Mouse (Mus musculus) heart, embryonic 16.5 days (tissue): ENCODE measurements around the gene Bnip3. TPM values are rescaled to one million over a fixed set of nuclear protein-coding genes. Genes with fewer than 3 reads are reported as not detected.

Experiments
- ATAC-seq: fragments of 200-750 bp; cut with Nextera tagmentation; replicated peaks from 2 replicates; pipeline ENCODE4 v1.8.0; 2017; ENCODE audit warnings: moderate number of reproducible peaks; ENCODE audit not compliant: insufficient read depth, low FRiP score; ENCODE audit errors: extremely low read depth
- H3K27ac ChIP-seq: fragments of 300-500 bp; sonication (generic); 2 replicates; pipeline ENCODE4 v1.5.1; 2014; ENCODE audit warnings: mild to moderate bottlenecking, low read length, control low read depth, moderate library complexity
- H3K27me3 ChIP-seq: fragments of 300-500 bp; sonication (generic); 2 replicates; pipeline ENCODE4 v1.6.1; 2014; ENCODE audit warnings: low read length, mixed read lengths; ENCODE audit not compliant: control insufficient read depth, insufficient read depth
- H3K36me3 ChIP-seq: fragments of 300-500 bp; sonication (generic); 2 replicates; pipeline ENCODE4 v1.6.1; 2014; ENCODE audit not compliant: control insufficient read depth, insufficient read depth
- H3K4me1 ChIP-seq: fragments of 300-500 bp; sonication (generic); 2 replicates; pipeline ENCODE4 v1.6.1; 2014; ENCODE audit warnings: low read length, mixed read lengths; ENCODE audit not compliant: control insufficient read depth, insufficient read depth
- H3K4me2 ChIP-seq: fragments of 300-500 bp; sonication (generic); 2 replicates; pipeline ENCODE4 v1.6.1; 2014; ENCODE audit warnings: low read depth, mild to moderate bottlenecking, control low read depth, low read length
- H3K4me3 ChIP-seq: fragments of 300-500 bp; sonication (generic); 2 replicates; pipeline ENCODE4 v1.5.1; 2014; ENCODE audit warnings: mild to moderate bottlenecking, control low read depth, low read length
- H3K9ac ChIP-seq: fragments of 300-500 bp; sonication (generic); 2 replicates; pipeline ENCODE4 v1.6.1; 2014; ENCODE audit warnings: low read length, control low read depth
- H3K9me3 ChIP-seq: fragments of 300-500 bp; sonication (generic); replicated peaks from 2 replicates; pipeline ENCODE4 v1.6.1; 2016; ENCODE audit warnings: low read length; ENCODE audit not compliant: control insufficient read depth
- WGBS: fragments of 180-500 bp; shearing (Covaris S2); extraction: QIAGEN DNeasy Blood & Tissue Kit; methylation state at CpG from one replicate; pipeline ENCODE4 v1.1.7; 2014; 5-methylcytosine and 5-hydroxymethylcytosine counted together
- polyA plus RNA-seq: library from polyadenylated mRNA; unstranded; fragments of >200 nt; fragmentation: Nextera tagmentation; extraction: Ambion mirVana; gene quantifications from 2 replicates; pipeline ENCODE4 v1.2.1, GENCODE M21; 2015

Bnip3 gene
- polyA plus RNA-seq, 1 experiment from 2014 or later = 258 TPM

DNA sequence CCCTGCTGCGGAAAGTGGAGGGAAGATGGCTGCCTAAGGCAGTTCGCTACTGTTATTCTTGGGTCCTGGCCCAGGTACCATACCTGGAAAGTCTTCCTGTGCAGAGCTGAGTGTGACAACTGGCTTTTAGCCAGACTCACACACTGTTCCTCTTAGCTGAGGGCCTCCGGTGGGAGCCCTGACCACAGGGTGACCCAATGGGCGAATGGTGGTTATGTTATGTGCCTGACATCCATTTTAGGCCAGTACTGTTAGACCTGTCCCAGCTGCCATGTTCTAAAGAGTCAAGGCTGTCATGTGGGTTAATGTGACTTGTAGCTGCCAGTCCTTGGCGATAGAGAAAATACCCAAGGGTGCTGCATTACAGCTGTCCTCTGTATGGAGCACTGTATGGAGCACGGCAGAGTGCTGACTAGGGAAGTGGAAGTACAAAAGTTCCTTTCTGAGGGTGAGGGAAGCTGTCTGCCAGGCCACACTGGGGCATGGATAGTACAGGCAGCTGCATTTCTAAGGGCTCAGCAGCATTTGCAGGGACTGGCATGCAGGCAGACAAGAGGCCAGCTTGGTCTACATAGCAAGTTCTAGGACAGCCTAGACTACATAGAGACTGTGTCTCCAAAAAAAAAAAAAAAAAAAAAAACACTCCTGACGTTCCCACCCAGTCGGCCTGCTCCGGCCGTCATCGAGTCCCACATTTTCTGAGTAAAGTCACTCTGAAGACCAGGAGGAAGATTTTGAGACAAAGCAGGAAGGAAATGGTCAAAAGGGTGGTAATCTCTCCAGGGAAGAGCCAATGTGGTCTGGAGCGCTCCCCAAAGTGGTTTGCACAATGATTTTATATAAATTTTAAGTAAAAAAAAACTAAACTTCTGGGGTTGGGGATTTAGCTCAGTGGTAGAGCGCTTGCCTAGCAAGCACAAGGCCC is 23.7 kb downstream of the Bnip3 start:
- Histone ChIP-seq H3K4me1 (no peaks in the 10 kb centered on the region), H3K27ac (no peak overlapping the region), H3K4me3 (no peak overlapping the region), H3K9ac (no peak overlapping the region), H3K27me3 (no peaks in the 10 kb centered on the region), H3K4me2 (no peak overlapping the region), H3K36me3 (peaks cover 23% of the 10 kb centered on the region), H3K9me3 (no peaks in the 10 kb centered on the region)
- 77% methylated on average over 13 of the region's 13 CpGs for whole genome bisulfite sequencing
- no peak for ATAC-seq

DNA sequence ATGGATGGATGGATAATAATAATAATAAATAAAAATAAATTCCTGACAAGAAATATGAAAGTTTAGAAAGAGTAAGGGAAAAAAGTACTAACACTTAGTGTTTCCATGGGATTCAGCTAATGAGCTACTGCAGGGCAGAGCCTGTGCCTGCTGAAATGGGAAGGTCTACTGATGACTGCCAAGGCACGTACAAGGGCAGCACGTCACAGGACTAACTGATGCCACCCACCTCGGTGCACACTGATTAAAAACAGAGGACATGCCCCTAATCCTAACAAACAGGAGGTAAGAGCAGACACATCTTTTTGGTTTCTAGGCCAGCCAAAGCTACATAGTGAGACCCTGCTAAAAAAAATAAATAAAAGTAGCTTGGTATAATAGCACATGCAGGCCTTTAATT is 25.6 kb downstream of the Bnip3 start:
- Histone ChIP-seq H3K4me3 (no peak overlapping the region), H3K4me1 (no peaks in the 10 kb centered on the region), H3K9me3 (no peaks in the 10 kb centered on the region), H3K27ac (no peak overlapping the region), H3K4me2 (no peak overlapping the region), H3K9ac (no peak overlapping the region), H3K27me3 (no peaks in the 10 kb centered on the region), H3K36me3 (peaks cover 29% of the 10 kb centered on the region)
- WGBS = 90% methylated on average over 3 of the region's 3 CpGs
- no peak for ATAC-seq

DNA sequence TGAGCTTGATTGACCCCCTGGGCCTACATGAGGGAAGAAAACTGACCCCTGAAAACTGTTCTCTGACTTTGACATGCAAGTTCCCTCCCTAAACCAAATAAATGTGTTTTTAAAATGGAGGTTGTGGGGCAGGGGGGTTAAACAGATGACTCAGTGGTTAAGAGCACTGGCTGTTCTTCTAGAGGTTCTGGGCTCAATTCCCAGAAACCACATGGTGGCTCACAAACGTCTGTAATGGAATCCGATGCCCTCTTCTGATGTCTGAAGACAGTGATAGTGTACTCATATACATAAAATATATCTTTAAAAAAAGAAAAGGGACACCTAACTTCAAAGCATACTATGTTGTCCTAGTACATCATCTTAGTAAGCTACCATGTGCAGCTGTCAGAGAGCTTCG is 34.3 kb downstream of the Bnip3 start:
- Histone ChIP-seq H3K27me3 (no peaks in the 10 kb centered on the region), H3K27ac (no peak overlapping the region), H3K36me3 (peaks cover 48% of the 10 kb centered on the region), H3K9ac (no peak overlapping the region), H3K9me3 (no peaks in the 10 kb centered on the region), H3K4me3 (no peak overlapping the region), H3K4me1 (no peaks in the 10 kb centered on the region), H3K4me2 (no peak overlapping the region)
- WGBS = 59% methylated on average over 3 of the region's 3 CpGs
- no peak for ATAC-seq

DNA sequence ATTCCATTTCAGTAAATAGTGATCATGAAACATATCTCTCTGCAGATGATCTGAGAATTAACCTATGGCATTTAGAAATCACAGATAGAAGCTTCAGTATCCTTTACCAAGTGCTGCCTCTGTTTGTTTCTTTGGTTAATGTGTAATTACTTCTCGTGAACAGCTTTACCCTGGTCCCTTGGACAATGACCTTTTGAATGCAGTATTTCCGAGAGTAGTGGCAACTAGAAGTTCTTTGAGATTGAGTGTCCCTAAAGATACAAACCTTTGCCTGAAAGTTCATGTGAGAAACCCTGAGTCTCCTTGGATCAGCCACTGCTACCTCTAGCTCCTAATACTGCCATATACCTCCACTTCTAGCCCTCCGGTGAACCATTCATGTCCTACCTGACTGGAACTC is 36.4 kb downstream of the Bnip3 start:
- no peak for ATAC-seq
- Histone ChIP-seq H3K27ac (no peak overlapping the region), H3K36me3 (peaks cover 48% of the 10 kb centered on the region), H3K27me3 (no peaks in the 10 kb centered on the region), H3K4me1 (no peaks in the 10 kb centered on the region), H3K4me2 (no peak overlapping the region), H3K4me3 (no peak overlapping the region), H3K9ac (no peak overlapping the region), H3K9me3 (no peaks in the 10 kb centered on the region)
- 89% methylated on average over 3 of the region's 3 CpGs for whole genome bisulfite sequencing

DNA sequence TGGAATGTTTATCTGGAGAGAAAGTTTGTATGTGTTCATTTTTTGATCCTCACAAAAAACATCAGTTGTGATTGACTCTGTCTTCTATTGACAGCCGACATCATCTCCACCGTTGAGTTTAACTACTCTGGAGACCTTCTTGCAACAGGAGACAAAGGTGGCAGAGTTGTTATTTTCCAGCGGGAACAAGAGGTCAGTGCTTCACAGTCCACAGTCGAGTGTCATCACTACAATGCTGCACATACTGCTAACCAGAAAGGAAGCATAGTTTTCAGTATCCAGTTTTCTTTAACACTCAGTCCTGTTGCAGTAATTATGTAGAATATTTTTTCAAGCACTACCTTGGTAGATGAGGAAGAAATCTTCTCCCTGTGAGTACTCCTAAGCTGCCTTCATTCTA is 41.0 kb downstream of the Bnip3 start:
- H3K9me3 ChIP-seq = no peaks in the 10 kb centered on the region
- peaks cover 16% of the 10 kb centered on the region for H3K36me3 ChIP-seq
- no peak overlapping the region for H3K27ac ChIP-seq
- H3K4me2 ChIP-seq = no peak overlapping the region
- no peaks in the 10 kb centered on the region for H3K4me1 ChIP-seq
- 93% methylated on average over 4 of the region's 4 CpGs for WGBS
- H3K27me3 ChIP-seq = no peaks in the 10 kb centered on the region
- H3K9ac ChIP-seq = no peak overlapping the region
- H3K4me3 ChIP-seq = no peak overlapping the region
- ATAC-seq = no peak

DNA sequence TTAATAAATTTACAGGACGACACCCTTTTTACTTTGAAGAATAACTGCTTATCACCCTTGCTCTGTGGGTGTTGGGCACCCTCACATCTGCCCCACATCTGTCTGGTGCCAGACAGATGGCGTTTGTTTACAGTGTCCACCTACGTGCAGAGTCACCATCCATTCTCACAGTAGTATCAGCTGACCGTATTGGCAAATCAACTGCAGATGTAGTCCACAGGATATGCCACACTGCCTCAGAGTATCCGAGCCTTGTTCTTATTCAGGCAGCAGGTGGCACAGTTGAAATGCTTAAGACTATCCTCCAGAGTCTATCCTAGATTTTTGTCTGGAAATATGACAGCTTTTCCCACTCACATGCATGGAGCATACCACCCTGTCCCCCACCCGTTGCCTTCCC is 42.0 kb downstream of the Bnip3 start:
- Histone ChIP-seq H3K9ac (no peak overlapping the region), H3K9me3 (no peaks in the 10 kb centered on the region), H3K27me3 (no peaks in the 10 kb centered on the region), H3K4me3 (no peak overlapping the region), H3K36me3 (peaks cover 14% of the 10 kb centered on the region), H3K4me2 (no peak overlapping the region), H3K4me1 (no peaks in the 10 kb centered on the region), H3K27ac (no peak overlapping the region)
- ATAC-seq = no peak
- 80% methylated on average over 6 of the region's 6 CpGs for WGBS

DNA sequence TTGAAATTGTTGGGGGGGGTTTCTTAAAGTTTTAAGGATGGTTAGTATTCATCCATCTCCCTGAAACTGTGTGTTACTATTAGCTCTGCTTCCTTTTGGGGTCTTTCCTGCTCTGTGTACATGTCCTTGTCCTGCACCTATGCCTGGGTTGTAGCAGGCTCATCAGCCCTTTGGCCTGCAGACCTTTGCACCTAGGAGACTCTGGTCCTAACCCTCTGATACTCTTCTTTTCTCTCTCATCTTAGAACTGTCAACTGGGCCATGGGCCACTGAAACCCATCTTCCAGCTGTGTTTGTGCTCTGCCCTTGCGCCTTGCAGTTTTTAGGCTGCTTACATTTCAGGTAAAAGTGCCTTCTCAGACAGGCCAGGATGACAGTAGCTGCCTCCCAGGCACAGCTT is 44.5 kb downstream of the Bnip3 start:
- Histone ChIP-seq H3K9me3 (no peaks in the 10 kb centered on the region), H3K4me1 (no peaks in the 10 kb centered on the region)

DNA sequence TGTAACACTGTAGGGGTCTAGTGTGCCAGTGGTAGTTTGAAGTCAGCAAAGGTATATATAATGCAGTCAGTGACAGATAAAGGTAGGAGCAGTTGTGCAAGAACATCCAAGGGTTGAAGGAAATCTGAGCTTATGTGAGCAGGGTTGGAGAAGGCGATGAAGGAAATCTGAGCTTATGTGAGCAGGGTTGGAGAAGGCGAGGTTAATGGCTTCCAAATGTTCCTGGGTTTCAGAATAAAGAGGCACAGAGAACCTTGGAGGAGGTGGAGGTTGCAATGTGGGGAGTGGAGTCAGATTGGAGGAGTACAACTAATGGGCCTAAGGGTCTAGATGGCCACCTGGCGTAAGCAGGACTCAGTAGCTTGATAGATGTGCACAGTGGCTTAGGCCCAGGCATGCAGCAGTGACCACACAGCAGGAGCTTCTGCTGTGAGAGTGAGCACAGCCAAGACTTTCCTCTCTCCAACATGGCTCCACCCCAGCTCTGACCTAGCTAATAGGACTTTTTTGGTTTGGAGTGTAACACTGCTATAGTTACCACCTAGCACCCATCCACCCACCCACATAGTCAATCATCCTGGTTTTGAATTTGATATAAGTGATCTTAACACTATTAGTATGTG is 45.3 kb downstream of the Bnip3 start:
- Histone ChIP-seq H3K27ac (no peak overlapping the region), H3K9ac (no peak overlapping the region), H3K9me3 (no peaks in the 10 kb centered on the region), H3K4me2 (no peak overlapping the region), H3K36me3 (peaks cover 12% of the 10 kb centered on the region), H3K4me1 (no peaks in the 10 kb centered on the region), H3K4me3 (no peak overlapping the region), H3K27me3 (no peaks in the 10 kb centered on the region)
- ATAC-seq = no peak
- WGBS = 90% methylated on average over 3 of the region's 3 CpGs

More for the DNA sequence above, 44.5 kb downstream of the Bnip3 start:
- H3K4me2 ChIP-seq = no peak overlapping the region
- H3K27me3 ChIP-seq = no peaks in the 10 kb centered on the region
- 94% methylated on average over 1 of the region's 1 CpGs for WGBS
- H3K9ac ChIP-seq = no peak overlapping the region
- H3K36me3 ChIP-seq = peaks cover 17% of the 10 kb centered on the region
- ATAC-seq = no peak
- no peak overlapping the region for H3K4me3 ChIP-seq
- H3K27ac ChIP-seq = no peak overlapping the region

DNA sequence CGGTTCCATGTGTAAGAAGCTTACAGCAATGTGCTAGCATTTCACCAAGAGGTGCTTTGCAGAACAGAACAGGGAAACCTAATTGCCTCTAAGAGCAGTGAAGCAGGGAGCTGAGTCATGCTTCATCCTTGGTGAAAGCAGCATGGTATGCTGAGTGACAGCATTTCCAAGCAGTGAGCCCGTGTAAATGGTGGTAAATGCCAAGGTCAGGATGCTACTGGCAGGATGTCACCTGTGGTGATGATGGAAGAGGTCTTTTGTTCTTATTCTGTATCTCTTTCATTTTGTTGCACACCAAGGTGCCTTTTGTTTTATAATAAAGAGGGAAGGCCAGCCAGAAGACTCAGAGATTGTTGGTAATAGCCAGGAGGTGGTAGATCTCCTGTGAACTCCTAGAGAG is 52.6 kb downstream of the Bnip3 start:
- H3K27ac ChIP-seq = no peak overlapping the region
- H3K27me3 ChIP-seq = no peaks in the 10 kb centered on the region
- no peak overlapping the region for H3K4me3 ChIP-seq
- no peaks in the 10 kb centered on the region for H3K9me3 ChIP-seq
- no peak overlapping the region for H3K9ac ChIP-seq
- H3K36me3 ChIP-seq = peaks cover 19% of the 10 kb centered on the region
- 56% methylated on average over 2 of the region's 2 CpGs for WGBS
- no peaks in the 10 kb centered on the region for H3K4me1 ChIP-seq
- H3K4me2 ChIP-seq = no peak overlapping the region
- no peak for ATAC-seq
